Mouse (Mus musculus): ENCODE results near the gene Focad. TPM values are rescaled to one million over a fixed set of nuclear protein-coding genes. Genes with fewer than 3 reads are reported as not detected.

The Focad gene
- polyA plus RNA-seq, 1 experiment, result 9.5 TPM

GRCm38 (mm10) chr4:88308342-88309116 is 214.1 kb downstream of the Focad start:
- no peak overlapping the region for H3K4me3 ChIP-seq (replicated peaks; ENCODE audit: extremely low read depth, low read depth, low read length)
- TF ChIP-seq POLR2A (IDR thresholded peaks at IDR 0.05; ENCODE audit: borderline replicate concordance, extremely low read depth, low read depth, low read length) (no peak), CTCF (IDR thresholded peaks at IDR 0.05; ENCODE audit: insufficient read depth, low read length) (no peak)
- DNase-seq, result no peak
- H3K4me1 ChIP-seq (ENCODE audit: control insufficient read depth, insufficient read depth, low read length), result no peaks in the 10 kb centered on the region
- WGBS, result 90% methylated on average over 10 of the region's 10 CpGs

GRCm38 (mm10) chr4:88309676-88310075 is 215.2 kb downstream of the Focad start:
- 47% methylated on average over 2 of the region's 2 CpGs for WGBS
- DNase-seq, result no peak
- H3K4me3 ChIP-seq (replicated peaks; ENCODE audit: extremely low read depth, low read depth, low read length), result no peak overlapping the region
- no peaks in the 10 kb centered on the region for H3K4me1 ChIP-seq (ENCODE audit: control insufficient read depth, insufficient read depth, low read length)
- TF ChIP-seq POLR2A (IDR thresholded peaks at IDR 0.05; ENCODE audit: borderline replicate concordance, extremely low read depth, low read depth, low read length) (no peak), CTCF (IDR thresholded peaks at IDR 0.05; ENCODE audit: insufficient read depth, low read length) (peak; percentile 72)

GRCm38 (mm10) chr4:88314898-88315297 is 220.5 kb downstream of the Focad start:
- 61% methylated on average over 3 of the region's 3 CpGs for WGBS
- DNase-seq, result no peak
- no peak for TF ChIP-seq CTCF (IDR thresholded peaks at IDR 0.05; ENCODE audit: insufficient read depth, low read length)
- TF ChIP-seq POLR2A (IDR thresholded peaks at IDR 0.05; ENCODE audit: borderline replicate concordance, extremely low read depth, low read depth, low read length), result no peak
- no peak overlapping the region for H3K4me3 ChIP-seq (replicated peaks; ENCODE audit: extremely low read depth, low read depth, low read length)
- H3K4me1 ChIP-seq (ENCODE audit: control insufficient read depth, insufficient read depth, low read length), result no peaks in the 10 kb centered on the region

GRCm38 (mm10) chr4:88320067-88320466 is 225.6 kb downstream of the Focad start:
- H3K4me3 ChIP-seq (replicated peaks; ENCODE audit: extremely low read depth, low read depth, low read length), result no peak overlapping the region
- WGBS, result 93% methylated on average over 1 of the region's 1 CpGs
- H3K4me1 ChIP-seq (ENCODE audit: control insufficient read depth, insufficient read depth, low read length), result no peaks in the 10 kb centered on the region
- no peak for DNase-seq
- TF ChIP-seq POLR2A (IDR thresholded peaks at IDR 0.05; ENCODE audit: borderline replicate concordance, extremely low read depth, low read depth, low read length) (no peak), CTCF (IDR thresholded peaks at IDR 0.05; ENCODE audit: insufficient read depth, low read length) (no peak)

GRCm38 (mm10) chr4:88325392-88325791 is 231.0 kb downstream of the Focad start:
- no peak for TF ChIP-seq CTCF (IDR thresholded peaks at IDR 0.05; ENCODE audit: insufficient read depth, low read length)
- no peak for TF ChIP-seq POLR2A (IDR thresholded peaks at IDR 0.05; ENCODE audit: borderline replicate concordance, extremely low read depth, low read depth, low read length)
- no peak for DNase-seq
- Histone ChIP-seq H3K4me1 (ENCODE audit: control insufficient read depth, insufficient read depth, low read length) (no peaks in the 10 kb centered on the region), H3K4me3 (replicated peaks; ENCODE audit: extremely low read depth, low read depth, low read length) (no peak overlapping the region)
- 80% methylated on average over 5 of the region's 5 CpGs for WGBS

- no peak for DNase-seq
- H3K4me3 ChIP-seq (replicated peaks; ENCODE audit: extremely low read depth, low read depth, low read length), result no peak overlapping the region
- H3K4me1 ChIP-seq (ENCODE audit: control insufficient read depth, insufficient read depth, low read length), result no peaks in the 10 kb centered on the region
- TF ChIP-seq POLR2A (IDR thresholded peaks at IDR 0.05; ENCODE audit: borderline replicate concordance, extremely low read depth, low read depth, low read length) (no peak), CTCF (IDR thresholded peaks at IDR 0.05; ENCODE audit: insufficient read depth, low read length) (no peak)
- 71% methylated on average over 4 of the region's 4 CpGs for WGBS
Observed at GRCm38 (mm10) chr4:88334533-88334932, 240.1 kb downstream of the Focad start.

GRCm38 (mm10) chr4:88336753-88337152 is 242.3 kb downstream of the Focad start:
- WGBS, result 55% methylated on average over 2 of the region's 2 CpGs
- Histone ChIP-seq H3K4me3 (replicated peaks; ENCODE audit: extremely low read depth, low read depth, low read length) (no peak overlapping the region), H3K4me1 (ENCODE audit: control insufficient read depth, insufficient read depth, low read length) (no peaks in the 10 kb centered on the region)
- TF ChIP-seq POLR2A (IDR thresholded peaks at IDR 0.05; ENCODE audit: borderline replicate concordance, extremely low read depth, low read depth, low read length) (no peak), CTCF (IDR thresholded peaks at IDR 0.05; ENCODE audit: insufficient read depth, low read length) (no peak)
- DNase-seq, result no peak

- Histone ChIP-seq H3K4me3 (replicated peaks; ENCODE audit: extremely low read depth, low read depth, low read length) (no peak overlapping the region), H3K4me1 (ENCODE audit: control insufficient read depth, insufficient read depth, low read length) (no peaks in the 10 kb centered on the region)
- TF ChIP-seq CTCF (IDR thresholded peaks at IDR 0.05; ENCODE audit: insufficient read depth, low read length) (no peak), POLR2A (IDR thresholded peaks at IDR 0.05; ENCODE audit: borderline replicate concordance, extremely low read depth, low read depth, low read length) (no peak)
- 39% methylated on average over 2 of the region's 2 CpGs for WGBS
- DNase-seq, result no peak
Observed at GRCm38 (mm10) chr4:88337365-88337764, 242.9 kb downstream of the Focad start.

- no peaks in the 10 kb centered on the region for H3K4me1 ChIP-seq (ENCODE audit: control insufficient read depth, insufficient read depth, low read length)
- TF ChIP-seq POLR2A (IDR thresholded peaks at IDR 0.05; ENCODE audit: borderline replicate concordance, extremely low read depth, low read depth, low read length), result no peak
- TF ChIP-seq CTCF (IDR thresholded peaks at IDR 0.05; ENCODE audit: insufficient read depth, low read length), result no peak
- H3K4me3 ChIP-seq (replicated peaks; ENCODE audit: extremely low read depth, low read depth, low read length), result no peak overlapping the region
- WGBS, result 86% methylated on average over 5 of the region's 5 CpGs
- DNase-seq, result no peak
Observed at GRCm38 (mm10) chr4:88338130-88338529, 243.7 kb downstream of the Focad start.

GRCm38 (mm10) chr4:88344468-88344867 is 250.0 kb downstream of the Focad start:
- WGBS, result 88% methylated on average over 11 of the region's 11 CpGs
- no peak for TF ChIP-seq POLR2A (IDR thresholded peaks at IDR 0.05; ENCODE audit: borderline replicate concordance, extremely low read depth, low read depth, low read length)
- no peak for TF ChIP-seq CTCF (IDR thresholded peaks at IDR 0.05; ENCODE audit: insufficient read depth, low read length)
- H3K4me1 ChIP-seq (ENCODE audit: control insufficient read depth, insufficient read depth, low read length), result no peaks in the 10 kb centered on the region
- DNase-seq, result no peak
- no peak overlapping the region for H3K4me3 ChIP-seq (replicated peaks; ENCODE audit: extremely low read depth, low read depth, low read length)
